Comparison of ENCODE assay signal across 7 mouse cellular contexts in genomic region chr6:32167725-32168124, GRCm38 (mm10).
DNase-seq lines count a peak whose midpoint lies in the region; ATAC-seq lines count a peak whose summit lies in the region.

No protein-coding gene starts in this region.

- peak; percentile 7 for DNase-seq in ovary, postnatal 36 days (ENCODE audit: low spot score)
- no peak for DNase-seq in ovary, postnatal 14 days (ENCODE audit: low spot score)
- DNase-seq in cerebellum, adult 8-10 months, result peak; percentile 15
- DNase-seq in mesoderm, embryonic 11.5 days (ENCODE audit: low read depth, low spot score), result peak; percentile 16
- DNase-seq in yolk sac, embryonic 10.5 days (ENCODE audit: low spot score), result no peak

- peak; percentile 93 for ATAC-seq in granulocyte monocyte progenitor cell, adult 5-6 weeks (replicated peaks; ENCODE audit: poor library complexity, severe bottlenecking)
- no peak for ATAC-seq in monocyte, adult 5-6 weeks (replicated peaks; ENCODE audit: insufficient number of reproducible peaks, low FRiP score, low TSS enrichment, poor library complexity, severe bottlenecking)

Comparison
In these comparisons a context has a peak if more than half of its experiments do, and no peak if none do; other contexts are left out.
1. DNase-seq: peak in ovary, postnatal 36 days (single experiment), cerebellum, adult 8-10 months (single experiment) and mesoderm, embryonic 11.5 days (single experiment); none in ovary, postnatal 14 days (single experiment) and yolk sac, embryonic 10.5 days (single experiment).